Mouse (Mus musculus) urinary bladder, postnatal 4 days (tissue): ENCODE measurements at regions not wholly inside any gene's neighbourhood (a gene's known extent, or its start where the extent isn't known, plus 50 kb on each side); places are given as distances from the start of the nearest gene placed in this dataset.

Experiments used
- DNase-seq, 2 experiments: peaks; one replicate each; pipeline ENCODE4 v3.0.0; 2021 to 2022; ENCODE audit warnings: low spot score in 2 of 2

DNA sequence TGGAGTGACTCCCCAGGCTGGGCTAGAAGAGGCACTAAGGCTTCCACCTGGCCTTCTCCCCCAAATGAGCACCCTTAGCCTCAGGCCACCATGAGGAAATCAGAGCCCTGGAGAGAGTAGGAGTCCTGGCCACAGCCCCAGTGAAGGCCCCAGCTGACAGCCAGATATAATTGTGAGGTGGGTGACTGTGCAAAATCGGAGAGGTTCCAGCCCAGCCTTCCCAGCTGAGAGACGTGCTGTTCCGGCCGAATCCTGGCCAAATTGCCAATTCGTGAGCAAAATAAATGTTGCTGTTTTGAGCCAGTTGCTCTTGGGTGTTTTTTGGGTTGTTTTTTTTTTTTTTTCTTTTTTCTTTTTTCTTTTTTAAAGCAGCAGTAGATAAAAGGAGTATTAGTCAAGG is 169.9 kb upstream of the Il12b start:
- no peak for DNase-seq

DNA sequence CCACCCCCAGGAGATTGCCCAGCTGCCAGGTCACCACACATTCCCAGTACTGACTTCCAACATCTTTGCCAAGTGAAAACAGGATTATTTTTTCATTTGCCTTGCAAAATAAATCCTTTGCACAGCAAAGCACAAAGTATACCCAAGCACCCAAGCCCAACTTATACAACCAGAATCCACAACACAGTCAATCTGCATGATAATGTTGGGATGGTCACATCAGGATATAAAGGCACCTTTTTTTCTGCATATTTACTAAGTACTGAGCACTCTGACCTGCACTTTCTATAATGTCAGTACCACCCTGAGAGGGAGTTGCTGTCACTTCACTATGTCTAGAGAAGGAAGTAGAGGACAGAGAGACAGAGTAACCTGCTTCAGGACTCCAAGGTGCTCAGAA is 164.4 kb upstream of the Il12b start:
- DNase-seq, result no peak

DNA sequence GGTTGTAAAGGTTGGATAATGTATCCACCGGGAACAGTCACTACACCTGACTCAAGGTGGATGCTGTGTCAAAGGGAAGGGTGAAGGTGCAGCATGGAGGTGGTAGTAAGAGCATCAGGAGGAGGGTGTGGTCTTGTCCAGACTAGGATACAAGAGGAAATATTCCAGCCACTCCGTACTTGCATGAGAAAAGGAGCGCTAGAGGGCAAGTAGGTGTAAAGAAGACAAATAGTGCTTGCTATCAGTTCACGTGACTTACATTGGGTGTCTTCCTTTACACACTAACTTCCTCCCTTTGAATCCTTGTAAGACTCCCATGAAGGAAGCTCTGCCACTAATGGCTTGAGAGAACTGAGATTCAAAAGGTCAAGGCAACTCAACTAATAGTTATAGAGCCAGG is 161.8 kb upstream of the Il12b start:
- no peak for DNase-seq

DNA sequence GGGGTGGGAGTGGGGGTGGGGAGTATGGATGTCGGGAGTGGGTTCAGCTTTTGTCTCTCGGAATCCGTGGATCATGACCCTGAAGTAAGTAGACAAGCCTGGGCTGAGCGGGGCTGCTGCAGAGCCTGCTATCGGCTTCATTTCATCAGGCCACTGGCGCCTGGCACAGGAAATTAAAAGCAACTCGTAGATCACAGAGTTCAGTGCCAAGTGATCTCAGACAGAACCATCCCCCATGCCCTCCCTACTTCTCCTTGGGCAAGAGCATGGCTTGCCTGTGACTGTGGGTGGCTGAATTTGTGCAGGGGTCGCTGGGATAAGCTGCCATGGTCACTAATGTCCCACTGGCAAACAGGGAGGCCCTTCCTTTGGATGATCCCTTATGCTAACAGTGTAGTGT is 161.3 kb upstream of the Il12b start:
- DNase-seq, result no peak

DNA sequence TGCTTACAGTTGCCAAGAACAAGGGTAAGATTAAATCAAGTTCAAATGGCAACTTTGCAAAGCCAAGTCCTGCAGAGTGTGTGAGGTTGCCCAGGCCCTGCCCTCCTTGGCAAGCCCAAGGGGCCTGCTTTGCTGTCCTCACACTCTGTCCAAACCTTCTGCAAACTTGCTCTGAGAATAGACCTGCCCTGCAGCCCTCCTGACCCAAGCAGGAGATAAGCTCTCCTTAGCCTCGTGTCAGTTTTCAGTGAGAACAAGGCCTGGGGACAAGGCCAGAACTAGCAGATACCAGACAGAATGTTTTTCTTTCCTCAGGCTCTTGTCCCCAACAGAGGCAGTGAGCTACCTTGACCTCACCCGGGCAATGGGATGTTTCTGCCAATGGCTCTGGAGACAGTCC is 156.7 kb upstream of the Il12b start:
- DNase-seq, result no peak

DNA sequence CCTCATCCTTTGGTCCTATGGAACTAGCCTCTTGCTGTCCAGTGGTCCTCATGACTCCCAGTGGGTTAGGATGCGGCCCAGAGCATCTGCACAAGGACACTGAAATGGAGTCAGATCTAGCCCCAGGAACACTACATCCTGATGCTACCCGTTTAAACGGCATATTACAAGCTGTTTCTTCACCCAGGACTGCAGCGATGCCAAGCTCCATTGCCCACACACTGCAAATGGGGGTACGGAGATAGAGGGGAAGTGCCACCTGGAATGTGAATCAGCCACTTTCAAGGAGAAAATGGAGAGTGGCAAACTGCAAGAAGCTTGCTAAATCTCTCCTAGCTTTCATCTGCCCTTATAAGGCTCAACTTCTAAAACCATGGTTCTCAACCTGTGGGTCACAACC is 148.0 kb upstream of the Il12b start:
- DNase-seq, result no peak

DNA sequence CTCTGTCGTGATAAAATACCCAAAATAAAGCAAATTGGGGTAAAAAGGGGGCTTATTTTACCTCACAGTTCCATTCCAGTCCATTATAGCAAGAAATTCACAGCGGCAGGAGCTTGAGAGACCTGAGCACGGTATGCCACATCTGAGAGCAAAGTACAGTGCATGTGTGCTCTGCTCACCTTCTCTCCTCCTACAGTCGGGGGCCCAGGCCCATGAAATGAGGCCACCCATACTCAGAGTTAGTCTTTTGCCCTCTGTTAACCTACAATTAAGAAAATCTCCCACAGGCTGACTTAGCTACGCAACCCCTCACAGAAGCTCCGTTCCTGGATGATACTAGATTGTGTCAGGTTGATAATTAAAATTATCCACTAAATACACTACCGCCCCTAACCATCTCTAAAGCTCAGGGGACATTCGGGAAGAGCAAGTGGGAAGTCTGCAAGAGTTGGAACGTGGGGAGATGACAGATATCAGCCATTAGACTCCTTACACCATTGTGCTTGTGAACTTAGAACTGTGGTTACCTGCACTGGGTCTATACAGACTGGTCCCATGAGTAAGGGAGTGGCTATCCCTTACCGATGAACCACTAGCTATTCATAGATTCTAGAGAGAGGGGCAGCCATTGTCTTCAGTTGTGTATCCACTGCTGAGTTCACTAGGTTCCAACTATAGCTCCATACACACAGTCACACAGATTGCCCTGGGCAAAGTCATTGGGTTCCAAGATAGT is 139.3 kb upstream of the Il12b start:
- no peak for DNase-seq

DNA sequence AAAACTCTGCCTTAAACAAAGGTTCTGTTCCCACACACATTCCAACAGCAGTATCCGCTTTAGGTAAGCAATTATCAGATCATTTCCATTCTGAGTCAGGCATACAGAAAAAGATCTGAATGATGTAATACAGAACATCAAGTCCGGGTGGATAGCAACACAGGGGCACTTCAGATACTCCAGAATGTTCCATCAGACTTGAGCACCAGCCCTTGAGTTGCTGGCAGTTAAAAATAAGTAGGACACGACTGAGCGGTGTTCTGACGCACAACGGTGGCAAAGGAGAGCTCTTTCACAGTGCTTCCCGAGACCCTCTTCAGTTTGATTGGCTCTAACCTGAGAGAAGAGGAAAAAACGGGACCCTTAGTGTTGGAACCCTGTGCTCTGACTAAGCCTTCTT is 138.2 kb upstream of the Il12b start:
- DNase-seq, result no peak

DNA sequence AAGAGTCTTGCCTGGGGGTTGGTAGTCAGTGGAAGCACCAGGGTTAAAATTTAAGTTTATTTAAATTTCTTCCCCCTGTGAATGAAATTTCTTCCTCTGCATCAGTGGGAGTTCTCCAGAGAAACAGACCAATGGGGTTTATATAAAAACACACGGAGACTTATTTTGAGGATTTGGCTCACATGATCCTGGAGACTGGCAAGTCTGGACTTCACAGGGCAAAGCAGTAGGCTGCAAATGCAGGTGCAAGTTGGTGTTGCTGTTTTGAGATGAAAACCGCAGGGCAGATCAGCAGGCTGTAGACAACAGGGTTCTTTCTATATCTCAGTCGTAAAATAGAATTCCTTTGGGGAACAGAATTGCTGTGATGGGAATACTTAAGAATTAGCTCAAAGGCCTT is 137.3 kb upstream of the Il12b start:
- DNase-seq, result no peak

DNA sequence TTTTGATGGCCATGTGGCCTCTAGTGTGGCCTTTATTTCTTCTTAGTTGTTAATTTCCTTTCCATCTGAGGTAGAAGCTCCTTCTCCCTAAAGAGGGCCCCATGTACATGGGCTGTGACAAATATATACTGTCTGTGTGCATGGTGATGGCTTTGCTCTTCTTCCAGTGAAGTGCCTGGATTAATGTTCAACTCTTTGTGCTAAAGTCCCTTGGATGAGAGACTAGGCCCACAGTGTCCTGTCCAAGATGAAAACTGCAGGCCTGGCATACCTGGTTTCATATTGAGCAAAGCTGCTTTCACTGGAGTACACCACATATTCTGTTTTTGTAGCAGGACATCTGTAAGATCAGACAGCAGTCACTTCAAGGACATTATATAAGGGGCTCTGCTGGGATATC is 127.6 kb upstream of the Il12b start:
- DNase-seq, result no peak

DNA sequence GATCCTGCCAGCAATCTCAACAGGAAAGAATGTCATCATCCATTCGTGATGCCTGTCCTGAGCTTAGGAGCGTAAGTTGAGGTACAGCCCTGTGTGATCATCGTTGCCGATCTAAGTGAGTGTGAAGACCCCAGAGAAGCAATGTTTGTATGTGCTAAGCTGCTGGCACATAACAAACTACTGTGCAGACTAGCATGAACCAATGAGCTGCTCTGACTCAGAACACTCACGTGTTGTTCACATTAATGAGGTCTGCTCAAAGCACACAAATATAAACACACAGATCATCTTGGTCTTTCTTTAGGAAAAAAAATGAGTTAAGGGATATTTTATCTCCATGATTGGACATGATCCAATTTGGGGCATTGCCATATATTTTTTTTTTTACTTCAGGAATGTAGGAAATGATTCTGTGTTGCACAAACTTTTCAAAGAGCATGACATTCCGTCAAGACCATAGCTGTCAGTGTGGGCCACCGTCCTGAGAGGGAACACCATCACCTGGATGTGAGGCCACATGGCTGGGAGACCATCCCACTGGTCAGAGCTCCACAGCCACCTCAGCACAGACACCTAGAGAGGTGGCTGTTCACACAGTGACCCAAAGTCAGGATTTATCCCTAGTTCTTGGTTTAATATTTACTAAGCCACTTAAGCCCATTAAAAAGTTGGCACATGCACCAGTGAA is 121.2 kb upstream of the Il12b start:
- DNase-seq, result no peak

DNA sequence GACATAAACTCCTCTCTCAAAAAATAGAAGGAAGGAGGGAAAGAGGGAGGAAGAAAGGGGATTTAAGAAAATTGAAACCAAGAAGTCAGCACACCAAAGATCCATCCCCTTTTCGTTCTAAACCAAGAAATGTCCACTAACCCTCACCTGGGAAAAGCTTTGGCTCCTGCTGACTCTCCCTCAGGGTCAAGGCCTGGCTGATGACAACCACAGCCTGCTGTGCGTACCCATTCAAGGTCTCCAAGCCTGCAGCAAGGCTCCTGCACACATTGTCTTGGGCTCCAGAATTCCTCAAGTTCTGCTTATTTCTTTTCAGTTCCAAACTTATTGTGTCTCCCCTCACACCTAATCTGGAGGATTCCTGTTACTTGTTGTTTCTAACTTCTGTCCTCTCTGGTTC is 113.9 kb upstream of the Il12b start:
- DNase-seq, result no peak

DNA sequence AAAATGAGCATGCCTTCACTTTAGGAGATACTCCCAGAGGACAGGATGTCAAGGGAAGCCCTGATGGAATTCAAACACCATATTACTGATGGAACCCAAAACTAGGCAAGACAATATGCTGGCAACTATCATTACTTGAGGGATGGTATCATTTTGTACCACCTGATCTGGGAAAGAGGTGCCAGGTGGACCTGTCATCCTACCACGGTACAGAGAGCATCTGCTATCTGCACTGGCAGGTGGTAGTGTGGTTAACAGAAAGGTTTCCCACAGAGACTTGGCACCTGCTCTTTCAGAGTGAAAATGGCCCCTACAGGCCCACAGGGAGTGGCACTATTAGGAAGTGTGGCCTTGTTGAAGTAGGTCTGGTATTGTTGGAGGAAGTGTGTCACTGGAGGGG is 111.0 kb upstream of the Il12b start:
- no peak for DNase-seq

DNA sequence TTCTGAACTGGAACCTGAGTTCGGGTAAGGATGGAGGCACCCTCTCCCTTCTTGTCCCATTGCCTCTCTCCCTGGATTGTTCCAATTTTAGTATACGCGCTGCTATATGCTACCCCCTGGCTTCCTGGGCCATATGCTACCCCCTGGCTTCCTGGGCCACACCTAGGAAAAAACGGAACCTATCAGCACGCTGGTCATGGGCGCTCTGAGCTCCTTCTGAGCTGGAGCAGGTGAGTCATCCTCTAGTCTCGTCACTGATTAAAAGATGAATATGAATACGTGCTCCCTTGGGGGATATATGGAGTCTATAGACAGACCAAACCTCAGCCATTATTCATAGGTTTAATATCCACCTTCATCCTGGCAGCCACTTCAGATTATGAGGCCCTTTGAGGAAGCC is 96.1 kb upstream of the Il12b start:
- DNase-seq, result no peak

DNA sequence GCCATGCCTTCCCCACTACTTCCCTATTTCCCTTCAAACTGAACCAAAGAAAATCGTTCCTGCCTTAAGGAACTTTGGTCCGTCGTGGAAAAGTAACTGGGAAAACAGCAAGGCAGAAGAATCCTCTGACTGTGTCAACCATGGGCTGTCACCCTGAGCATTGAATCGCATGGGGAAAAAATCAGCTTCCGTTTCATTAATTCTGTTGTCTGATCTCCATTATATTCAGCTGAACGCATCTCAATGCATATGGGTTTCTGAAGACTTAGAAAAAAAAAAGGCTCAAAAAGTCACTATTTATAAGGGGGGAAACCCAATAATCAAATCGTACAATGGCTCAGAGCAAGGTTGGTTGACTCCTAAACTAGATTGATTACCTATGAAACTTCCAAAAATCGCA is 83.8 kb upstream of the Il12b start:
- DNase-seq, result no peak

DNA sequence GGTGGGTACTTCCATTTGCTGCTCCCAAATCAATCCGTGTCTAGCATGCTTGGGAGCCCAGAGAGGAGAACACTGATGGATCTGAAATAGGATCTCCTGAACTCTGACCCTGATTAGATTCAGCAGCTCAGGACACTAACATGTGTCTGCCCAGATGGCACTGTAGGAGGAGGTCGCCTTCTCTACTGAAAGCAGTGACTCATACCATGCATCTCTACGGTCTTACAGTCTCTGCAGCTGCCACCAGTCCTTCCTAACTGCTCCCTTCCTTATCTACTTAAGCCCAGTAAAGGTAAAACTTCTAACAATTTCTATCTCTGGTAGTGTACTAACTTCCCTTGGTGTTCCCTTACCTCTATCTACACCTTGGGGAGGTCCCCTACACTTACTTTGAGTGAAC is 80.7 kb upstream of the Il12b start:
- DNase-seq, result no peak

DNA sequence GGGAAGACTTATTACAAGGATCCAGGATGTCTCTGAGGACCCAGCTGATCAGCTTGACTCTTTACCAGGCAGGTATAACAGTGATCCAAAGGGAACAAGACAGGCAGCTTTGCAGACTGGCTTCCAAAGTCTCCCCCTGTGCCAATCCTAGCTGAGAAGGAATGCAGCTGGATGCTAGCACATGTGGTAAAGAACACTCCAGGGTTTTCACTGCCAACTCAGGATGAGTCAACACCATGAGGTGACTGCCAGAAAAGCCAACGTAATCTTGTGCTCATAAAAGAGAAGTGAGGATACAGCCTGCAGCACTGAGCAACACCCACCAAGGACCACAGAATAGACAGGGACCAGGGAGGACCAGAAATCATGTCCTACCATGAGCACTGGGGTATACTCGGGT is 76.5 kb upstream of the Il12b start:
- DNase-seq, result no peak

DNA sequence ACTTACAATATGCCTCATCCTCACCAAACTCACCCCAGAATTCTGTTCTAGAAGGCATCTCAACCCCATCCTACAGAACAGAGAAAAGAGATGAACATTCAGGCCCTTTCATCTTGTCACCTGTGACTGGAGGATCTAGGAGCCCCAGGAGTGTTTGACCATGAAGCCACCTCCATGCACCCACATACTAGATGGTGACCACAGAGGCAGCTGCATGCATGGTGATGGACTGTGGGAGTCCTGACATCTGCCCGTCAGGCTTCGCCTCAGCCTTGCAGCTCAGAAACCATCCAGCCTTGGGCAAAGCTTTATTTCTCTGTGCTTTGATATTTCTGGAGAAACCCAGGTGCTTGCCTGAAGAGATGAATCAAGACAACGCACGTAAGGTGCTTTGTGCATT is 74.8 kb upstream of the Il12b start:
- DNase-seq, result no peak

DNA sequence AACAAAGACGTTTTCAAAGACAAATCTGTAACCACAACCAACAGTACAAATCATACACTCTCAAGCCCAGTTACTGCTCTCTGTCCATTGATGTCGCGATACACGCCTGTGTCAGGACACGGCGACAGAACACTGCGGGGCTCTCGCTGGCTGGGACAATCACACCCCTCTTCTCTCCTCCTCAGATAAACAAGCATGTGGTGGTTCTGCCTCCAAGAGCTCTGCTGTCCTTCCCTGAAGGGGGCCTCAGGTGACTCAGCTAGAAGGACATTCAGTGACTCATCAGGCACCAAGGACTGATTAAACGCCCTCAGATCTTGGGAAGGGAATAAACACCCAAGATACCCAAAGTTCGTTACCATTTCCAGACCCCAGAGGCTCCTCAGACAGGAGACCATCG is 74.3 kb upstream of the Il12b start:
- DNase-seq, result no peak

DNA sequence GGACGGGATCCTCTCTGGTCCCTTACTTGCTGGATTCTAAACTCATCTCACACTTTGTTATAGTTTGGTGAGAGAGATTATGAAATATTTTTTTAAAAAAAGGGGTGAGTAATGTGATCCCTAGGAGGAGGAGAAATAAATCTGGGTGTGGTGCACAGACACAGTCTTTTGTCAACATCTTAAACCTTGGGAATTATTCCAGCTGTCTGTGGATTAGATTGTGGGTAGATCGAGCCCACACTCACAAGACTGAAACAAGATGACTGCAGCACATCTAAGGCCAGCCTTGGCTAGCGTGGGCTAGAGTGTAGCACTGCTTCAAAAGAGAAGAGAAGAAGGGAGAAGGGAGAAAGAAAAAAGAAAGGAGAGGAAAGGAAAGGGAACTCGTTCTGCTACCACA is 70.4 kb upstream of the Il12b start:
- no peak for DNase-seq

DNA sequence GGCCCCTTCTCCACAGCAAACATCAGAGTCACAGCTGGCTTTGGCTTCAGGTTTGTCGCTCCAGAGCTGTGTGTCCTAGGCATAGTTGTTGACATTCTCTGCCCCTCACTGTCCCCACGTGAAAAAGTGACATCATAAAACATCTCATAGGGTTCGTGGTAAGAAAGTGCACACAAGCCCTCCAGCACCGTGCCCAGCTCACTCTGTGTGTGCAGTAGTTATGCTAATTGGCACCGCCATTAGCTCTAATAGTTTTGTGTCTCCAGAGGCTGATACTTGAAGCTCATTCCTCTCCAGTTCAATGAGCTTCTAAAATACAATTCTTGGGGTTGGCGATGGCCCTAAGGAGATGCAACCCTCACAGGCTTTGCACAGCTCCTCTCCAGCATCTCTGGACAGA is 69.4 kb upstream of the Il12b start:
- DNase-seq, result no peak

DNA sequence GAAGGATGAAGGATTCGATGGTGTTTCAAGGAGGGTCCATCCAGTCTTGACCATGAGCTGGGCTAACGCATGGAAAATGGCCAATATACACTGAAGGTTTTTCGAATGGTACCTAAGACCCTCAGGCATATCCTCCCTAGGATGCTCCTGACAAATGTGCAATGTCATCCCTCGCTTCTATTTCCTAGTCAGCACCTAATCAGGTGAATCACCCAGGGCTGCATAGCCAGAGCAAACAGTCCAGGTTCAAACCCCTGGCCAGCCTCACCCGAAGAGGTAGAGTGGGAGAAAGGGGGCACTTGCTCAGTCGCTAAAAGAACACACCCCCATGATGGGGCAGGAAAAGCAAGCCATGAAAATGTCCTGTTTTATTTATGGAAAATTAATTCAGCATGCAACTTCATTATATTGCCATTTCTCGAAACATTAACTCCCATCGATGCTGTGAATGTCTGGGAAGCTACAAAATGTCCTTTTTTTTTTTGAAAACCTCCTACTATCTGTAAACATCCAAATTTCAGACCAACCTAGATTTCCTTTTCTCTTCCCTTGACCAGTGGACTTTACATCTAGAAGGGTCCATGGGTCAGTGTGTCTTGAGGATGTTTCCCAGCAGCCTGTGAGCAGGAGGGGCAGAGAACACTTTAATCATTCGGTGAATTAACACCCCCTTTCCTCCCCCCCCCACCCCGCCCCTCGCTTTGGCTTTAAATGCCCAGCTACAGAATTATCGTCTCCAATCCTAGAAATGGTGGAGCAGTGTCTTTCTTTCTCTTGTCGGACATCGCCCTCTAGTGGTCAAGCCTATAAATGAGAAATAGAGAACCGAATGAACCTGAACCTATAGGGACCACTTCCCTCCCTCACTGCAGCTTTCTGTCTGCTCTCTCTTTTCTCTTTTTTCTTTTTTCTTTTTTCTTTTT is 68.8 kb upstream of the Il12b start:
- DNase-seq, result no peak

DNA sequence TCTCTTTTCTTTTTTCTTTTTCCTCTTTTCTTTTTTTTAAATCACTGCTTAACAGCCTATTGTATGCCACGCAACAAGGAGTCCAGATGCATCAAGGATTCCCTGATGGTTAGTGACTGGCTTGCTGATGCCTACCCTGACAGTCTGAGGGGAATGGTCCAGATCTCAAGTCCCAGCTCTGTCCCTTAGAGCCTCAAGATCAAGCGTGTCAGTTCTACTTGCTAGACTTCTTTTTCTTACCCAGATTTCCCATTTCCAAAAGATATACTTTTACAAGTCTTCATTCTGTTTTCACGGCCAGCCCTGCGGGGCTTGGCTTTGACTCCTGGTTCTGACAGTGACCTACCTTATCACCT is 68.1 kb upstream of the Il12b start:
- no peak for DNase-seq
